Mouse (Mus musculus): ENCODE results near the gene Gm10643.

Gene Gm10643

GRCm38 (mm10) chr8:84071921-84072320 lies 7.0 kb upstream of the Gm10643 start:
- in situ Hi-C loops (cut with MboI, MseI): no loop called here

GRCm38 (mm10) chr8:84070667-84071066 lies 5.7 kb upstream of the Gm10643 start:
- in situ Hi-C loops (cut with MboI, MseI): no loop called here

GRCm38 (mm10) chr8:84070241-84070640 lies 5.3 kb upstream of the Gm10643 start:
- in situ Hi-C loops (cut with MboI, MseI): no loop called here

GRCm38 (mm10) chr8:84069750-84070149 lies 4.8 kb upstream of the Gm10643 start:
- in situ Hi-C loops (cut with MboI, MseI): no loop called here

GRCm38 (mm10) chr8:84069169-84069568 lies 4.2 kb upstream of the Gm10643 start:
- in situ Hi-C loops (cut with MboI, MseI): no loop called here

GRCm38 (mm10) chr8:84068316-84069035 lies 3.5 kb upstream of the Gm10643 start:
- in situ Hi-C loops (cut with MboI, MseI): no loop called here

GRCm38 (mm10) chr8:84067911-84068310 lies 3.0 kb upstream of the Gm10643 start:
- in situ Hi-C loops (cut with MboI, MseI): no loop called here

GRCm38 (mm10) chr8:84067047-84067573 lies 2.2 kb upstream of the Gm10643 start:
- in situ Hi-C loops (cut with MboI, MseI): no loop called here

- in situ Hi-C loops (cut with MboI, MseI): no loop called here
Observed at GRCm38 (mm10) chr8:84066291-84066930, 1.5 kb upstream of the Gm10643 start, which contains the start of gene Rfx1. Gene Rfx1 (plus strand): TSS chr8:84066834.

- in situ Hi-C loops (cut with MboI, MseI): no loop called here
Observed at GRCm38 (mm10) chr8:84065457-84066072, 628 bp upstream of the Gm10643 start.

GRCm38 (mm10) chr8:84063861-84064610 lies 901 bp downstream of the Gm10643 start:
- in situ Hi-C loops (cut with MboI, MseI): no loop called here

GRCm38 (mm10) chr8:84060245-84060644 lies 4.7 kb downstream of the Gm10643 start:
- in situ Hi-C loops (cut with MboI, MseI): no loop called here

GRCm38 (mm10) chr8:84059226-84059625 lies 5.7 kb downstream of the Gm10643 start:
- in situ Hi-C loops (cut with MboI, MseI): no loop called here

GRCm38 (mm10) chr8:84057827-84058226 lies 7.1 kb downstream of the Gm10643 start:
- in situ Hi-C loops (cut with MboI, MseI): no loop called here

- in situ Hi-C loops (cut with MboI, MseI): loop anchor here (5.0 kb wide), 1 partner anchor 39 kb away; no protein-coding TSS in a partner anchor
Observed at GRCm38 (mm10) chr8:84053229-84053628, 11.7 kb downstream of the Gm10643 start.

- in situ Hi-C loops (cut with MboI, MseI): loop anchor here (5.0 kb wide), 1 partner anchor 40 kb away; no protein-coding TSS in a partner anchor
Observed at GRCm38 (mm10) chr8:84052746-84053145, 12.2 kb downstream of the Gm10643 start.

GRCm38 (mm10) chr8:84048171-84048570 lies 16.8 kb downstream of the Gm10643 start:
- in situ Hi-C loops (cut with MboI, MseI): no loop called here

GRCm38 (mm10) chr8:84046505-84046904 lies 18.4 kb downstream of the Gm10643 start:
- in situ Hi-C loops (cut with MboI, MseI): no loop called here

- in situ Hi-C loops (cut with MboI, MseI): no loop called here
Observed at GRCm38 (mm10) chr8:84044900-84045299, 20.0 kb downstream of the Gm10643 start, which contains the start of gene Rln3. Gene Rln3 (minus strand): TSS chr8:84045000.

GRCm38 (mm10) chr8:84044103-84044502 lies 20.8 kb downstream of the Gm10643 start:
- in situ Hi-C loops (cut with MboI, MseI): no loop called here

- in situ Hi-C loops (cut with MboI, MseI): no loop called here
Observed at GRCm38 (mm10) chr8:84042948-84043342, 22.0 kb downstream of the Gm10643 start.
